8 mouse cellular contexts compared by ENCODE assay signal in genomic region chr5:121711928-121712231, GRCm38 (mm10). TPM values are rescaled to one million over a fixed set of nuclear protein-coding genes. Genes with fewer than 3 reads are reported as not detected.
A peak's percentile ranks its signal among the peaks of the same experiment; 100 is the strongest.
DNase-seq lines count a peak whose midpoint lies in the region; ATAC-seq and TF ChIP-seq lines count a peak whose summit lies in the region.

No protein-coding gene starts in this region.

- H3K9ac ChIP-seq in embryonic facial prominence, embryonic 14.5 days (ENCODE audit: low read depth, low read length): peak overlapping the region; percentile 95
- peak overlapping the region; percentile 98 for H3K9ac ChIP-seq in intestine, embryonic 16.5 days (ENCODE audit: low read depth, low read length)
- H3K9ac ChIP-seq in neural tube, embryonic 14.5 days (replicated peaks; ENCODE audit: low read depth, low read length): peak overlapping the region; percentile 97

- peaks cover 27% of the 10 kb centered on the region for H3K4me1 ChIP-seq in embryonic facial prominence, embryonic 14.5 days (ENCODE audit: control insufficient read depth, insufficient read depth, low read length)
- H3K4me1 ChIP-seq in intestine, embryonic 16.5 days (ENCODE audit: control insufficient read depth, insufficient read depth, low read length): peaks cover 32% of the 10 kb centered on the region
- H3K4me1 ChIP-seq in neural tube, embryonic 14.5 days (ENCODE audit: control insufficient read depth, insufficient read depth, low read length): peaks cover 20% of the 10 kb centered on the region

- no peaks in the 10 kb centered on the region for H3K36me3 ChIP-seq in embryonic facial prominence, embryonic 14.5 days (ENCODE audit: control insufficient read depth, insufficient read depth, low read length)
- no peaks in the 10 kb centered on the region for H3K36me3 ChIP-seq in intestine, embryonic 16.5 days (ENCODE audit: control insufficient read depth, insufficient read depth, low read length)
- no peaks in the 10 kb centered on the region for H3K36me3 ChIP-seq in neural tube, embryonic 14.5 days (ENCODE audit: control insufficient read depth, insufficient read depth, low read length)

- no peaks in the 10 kb centered on the region for H3K9me3 ChIP-seq in embryonic facial prominence, embryonic 14.5 days (ENCODE audit: control insufficient read depth, low read length)
- H3K9me3 ChIP-seq in intestine, embryonic 16.5 days (ENCODE audit: control insufficient read depth, low read length): no peaks in the 10 kb centered on the region
- H3K9me3 ChIP-seq in neural tube, embryonic 14.5 days (ENCODE audit: control insufficient read depth, low read length): no peaks in the 10 kb centered on the region

- peak; percentile 37 for ATAC-seq in embryonic facial prominence, embryonic 14.5 days (ENCODE audit: low read depth)
- peak; percentile 45 for ATAC-seq in intestine, embryonic 16.5 days
- peak; percentile 45 for ATAC-seq in neural tube, embryonic 14.5 days (ENCODE audit: low read depth)

- DNase-seq in left cerebral cortex, adult 2 months (ENCODE audit: extremely low spot score in 1 of 2, low spot score in 2 of 2): no peak
- DNase-seq in left cerebral cortex, postnatal 36 days (ENCODE audit: low spot score in 2 of 2): no peak
- DNase-seq in embryonic facial prominence, embryonic 14.5 days (ENCODE audit: low spot score): no peak
- no peak for DNase-seq in T-cell, adult 2 months (ENCODE audit: low spot score)
- no peak for DNase-seq in B cell, adult 2 months
- DNase-seq in kidney, postnatal 36 days: no peak

- intact Hi-C loops in left cerebral cortex, adult 2 months (cut with DNase I): loop anchor here (2.0 to 5.0 kb wide), 2 partner anchors 51 to 125 kb away; partner anchors contain the start of genes Acad10, Brap and Sh2b3
- intact Hi-C loops in left cerebral cortex, postnatal 36 days (cut with DNase I): loop anchor here (2.0 to 5.0 kb wide), 3 partner anchors 51 to 130 kb away; partner anchors contain the start of genes Acad10 and Brap

- WGBS in embryonic facial prominence, embryonic 14.5 days: 0% methylated on average over 6 of the region's 57 CpGs
- WGBS in intestine, embryonic 16.5 days: under 1% methylated on average over 50 of the region's 57 CpGs
- WGBS in neural tube, embryonic 14.5 days: 0% methylated on average over 21 of the region's 57 CpGs

- H3K27me3 ChIP-seq in embryonic facial prominence, embryonic 14.5 days (replicated peaks; ENCODE audit: control insufficient read depth, insufficient read depth, low read length): no peaks in the 10 kb centered on the region
- H3K27me3 ChIP-seq in intestine, embryonic 16.5 days (replicated peaks; ENCODE audit: control insufficient read depth, insufficient read depth, low read length): no peaks in the 10 kb centered on the region
- no peaks in the 10 kb centered on the region for H3K27me3 ChIP-seq in neural tube, embryonic 14.5 days (ENCODE audit: control insufficient read depth, insufficient read depth, low read length)

- peak overlapping the region; percentile 70 for H3K4me2 ChIP-seq in embryonic facial prominence, embryonic 14.5 days (ENCODE audit: low read depth, low read length)
- peak overlapping the region; percentile 86 for H3K4me2 ChIP-seq in intestine, embryonic 16.5 days (ENCODE audit: low read depth, low read length)
- H3K4me2 ChIP-seq in neural tube, embryonic 14.5 days (ENCODE audit: low read depth, low read length): peak overlapping the region; percentile 73; the same call in 1 of the 2 replicates

- H3K4me3 ChIP-seq in left cerebral cortex, adult 2 months: peak overlapping the region; percentile 80
- H3K4me3 ChIP-seq in embryonic facial prominence, embryonic 14.5 days (ENCODE audit: low read depth, low read length): peak overlapping the region; percentile 94
- H3K4me3 ChIP-seq in intestine, embryonic 16.5 days (ENCODE audit: low read length): peak overlapping the region; percentile 98
- H3K4me3 ChIP-seq in neural tube, embryonic 14.5 days (ENCODE audit: low read depth, low read length): peak overlapping the region; percentile 98

- H3K27ac ChIP-seq in left cerebral cortex, adult 2 months: peak overlapping the region; percentile 73; the same call in 1 of the 2 replicates
- H3K27ac ChIP-seq in embryonic facial prominence, embryonic 14.5 days (replicated peaks; ENCODE audit: low read depth, low read length): peak overlapping the region; percentile 97
- H3K27ac ChIP-seq in intestine, embryonic 16.5 days (ENCODE audit: low read length): peak overlapping the region; percentile 97
- H3K27ac ChIP-seq in neural tube, embryonic 14.5 days (ENCODE audit: low read depth, low read length): peak overlapping the region; percentile 95

- TF ChIP-seq CTCF in left cerebral cortex, adult 2 months (IDR thresholded peaks at IDR 0.05): no peak

RNA-seq across cellular contexts. Expression of gene Atxn2, which starts 0.7 kb away (rescaled TPM):
- 100 to 1,000 TPM; 248 to 251 TPM for total RNA-seq in left cerebral cortex, adult 2 months (2021)
- 100 to 1,000 TPM; 204 to 251 TPM for total RNA-seq in left cerebral cortex, postnatal 36 days (2021)
- 65.4 and 68.6 TPM in 2 replicates for polyA plus RNA-seq in embryonic facial prominence, embryonic 14.5 days (2014; fragmentation: Nextera tagmentation; extraction: Ambion mirVana)
- polyA plus RNA-seq in intestine, embryonic 16.5 days (2015; fragmentation: Nextera tagmentation; extraction: Ambion mirVana): 27.9 and 30.7 TPM in 2 replicates
- 93.7 and 94.8 TPM in 2 replicates for polyA plus RNA-seq in neural tube, embryonic 14.5 days (2014; fragmentation: Nextera tagmentation; extraction: Ambion mirVana)

RNA-seq across cellular contexts. Expression of gene Brap, which starts 51.5 kb away (rescaled TPM):
- 10 to 100 TPM; 67.3 to 68.0 TPM for total RNA-seq in left cerebral cortex, adult 2 months (2021)
- 10 to 100 TPM; 64.5 to 69.5 TPM for total RNA-seq in left cerebral cortex, postnatal 36 days (2021)
- 39.9 and 45.8 TPM in 2 replicates for polyA plus RNA-seq in embryonic facial prominence, embryonic 14.5 days (2014; fragmentation: Nextera tagmentation; extraction: Ambion mirVana)
- 26.4 and 30.4 TPM in 2 replicates for polyA plus RNA-seq in intestine, embryonic 16.5 days (2015; fragmentation: Nextera tagmentation; extraction: Ambion mirVana)
- polyA plus RNA-seq in neural tube, embryonic 14.5 days (2014; fragmentation: Nextera tagmentation; extraction: Ambion mirVana): 35.0 and 46.7 TPM in 2 replicates

RNA-seq across cellular contexts. Expression of gene Acad10, which starts 51.6 kb away (rescaled TPM):
- 1 to 10 TPM; 5.0 to 5.3 TPM for total RNA-seq in left cerebral cortex, adult 2 months (2021)
- total RNA-seq in left cerebral cortex, postnatal 36 days (2021): 1 to 10 TPM; 4.0 to 5.3 TPM
- 1.6 and 2.1 TPM in 2 replicates for polyA plus RNA-seq in embryonic facial prominence, embryonic 14.5 days (2014; fragmentation: Nextera tagmentation; extraction: Ambion mirVana)
- polyA plus RNA-seq in intestine, embryonic 16.5 days (2015; fragmentation: Nextera tagmentation; extraction: Ambion mirVana): 7.8 and 9.7 TPM in 2 replicates
- 1.3 and 1.9 TPM in 2 replicates for polyA plus RNA-seq in neural tube, embryonic 14.5 days (2014; fragmentation: Nextera tagmentation; extraction: Ambion mirVana)
